Mouse (Mus musculus) gastrocnemius, postnatal 25 days (tissue): ENCODE measurements around the gene Fam193b. TPM values are rescaled to one million over a fixed set of nuclear protein-coding genes. Genes with fewer than 3 reads are reported as not detected.
"Not testable (repeated sequence)": the region's sequence is repeated elsewhere in the genome, so short reads cannot be mapped to it uniquely, and the experiment has no call there.

Experiments
- DNase-seq: peaks from one replicate; pipeline ENCODE4 v3.0.0; 2022
- total RNA-seq, 2 experiments: library from RNA; stranded (reverse); gene quantifications; 1 replicate in 1 of 2; 2 replicates in 1 of 2; pipeline ENCODE4 v1.2.3; 2021

The Fam193b gene
- total RNA-seq, 2 experiments from 2014 or later: 11.4 to 11.7 TPM

GRCm38 (mm10) chr13:55571977-55572376 lies 1.1 kb upstream of the Fam193b start:
- no peak for DNase-seq

GRCm38 (mm10) chr13:55570286-55570973 lies 490 bp downstream of the Fam193b start:
- peak; percentile 36 for DNase-seq

- DNase-seq: no peak
These were observed 1.1 kb downstream of the Fam193b start for GRCm38 (mm10) chr13:55569726-55570285.

GRCm38 (mm10) chr13:55568524-55568923 lies 2.4 kb downstream of the Fam193b start:
- DNase-seq: not testable (repeated sequence)

- DNase-seq: no peak
These were observed 3.0 kb downstream of the Fam193b start for GRCm38 (mm10) chr13:55567949-55568348.

GRCm38 (mm10) chr13:55567001-55567400 lies 3.9 kb downstream of the Fam193b start:
- no peak for DNase-seq

GRCm38 (mm10) chr13:55563266-55563879 lies 7.5 kb downstream of the Fam193b start:
- peak; percentile 41 for DNase-seq

- no peak for DNase-seq
These were observed 13.4 kb downstream of the Fam193b start for GRCm38 (mm10) chr13:55557499-55557898.

- no peak for DNase-seq
These were observed 15.0 kb downstream of the Fam193b start for GRCm38 (mm10) chr13:55555921-55556320.

GRCm38 (mm10) chr13:55549061-55549460 lies 21.9 kb downstream of the Fam193b start:
- no peak for DNase-seq

GRCm38 (mm10) chr13:55548426-55548825 lies 22.5 kb downstream of the Fam193b start:
- DNase-seq: no peak

GRCm38 (mm10) chr13:55547916-55548315 lies 23.0 kb downstream of the Fam193b start:
- no peak for DNase-seq

GRCm38 (mm10) chr13:55544792-55545191 lies 26.1 kb downstream of the Fam193b start:
- no peak for DNase-seq

GRCm38 (mm10) chr13:55543447-55543846 lies 27.5 kb downstream of the Fam193b start:
- DNase-seq: no peak

GRCm38 (mm10) chr13:55542891-55543290 lies 28.0 kb downstream of the Fam193b start:
- DNase-seq: no peak

GRCm38 (mm10) chr13:55540933-55541332 lies 30.0 kb downstream of the Fam193b start:
- no peak for DNase-seq

- DNase-seq: peak; percentile 100
These were observed 34.4 kb downstream of the Fam193b start, which contains the start of gene Ddx41 for GRCm38 (mm10) chr13:55536194-55537175. Gene Ddx41 (minus strand): TSS chr13:55536658.

- DNase-seq: no peak
These were observed 35.1 kb downstream of the Fam193b start for GRCm38 (mm10) chr13:55535796-55536193.

- DNase-seq: no peak
These were observed 35.7 kb downstream of the Fam193b start for GRCm38 (mm10) chr13:55535191-55535590.

- DNase-seq: no peak
These were observed 41.6 kb downstream of the Fam193b start, which contains the start of gene Dok3 for GRCm38 (mm10) chr13:55529198-55529915. Gene Dok3 (minus strand): TSS chr13:55529296.
